Mouse (Mus musculus) E14TG2a.4 (cell line): ENCODE measurements around the gene Aar2.

Experiments
- CTCF ChIP-seq: conservative IDR thresholded peaks from 2 replicates; pipeline ENCODE4 v1.5.1; 2014; ENCODE audit warnings: low read length
- POU5F1 ChIP-seq: IDR thresholded peaks from 2 replicates; pipeline ENCODE4 v1.6.1; 2014; ENCODE audit warnings: low read length, borderline replicate concordance

GRCm38 (mm10) chr2:156614661-156615654, 67.6 kb downstream of the Aar2 start:
- no peak for TF ChIP-seq CTCF
- TF ChIP-seq POU5F1 = no peak
